Mouse (Mus musculus): ENCODE data around the gene Pik3cb.

The Pik3cb gene

GRCm38 (mm10) chr9:99009069-99009897, 131.1 kb downstream of the Pik3cb start:
- DNase-seq (ENCODE audit: low read depth in 2 of 2, low spot score in 2 of 2), result peak in 1 of 2 experiments; percentile 18

DNA sequence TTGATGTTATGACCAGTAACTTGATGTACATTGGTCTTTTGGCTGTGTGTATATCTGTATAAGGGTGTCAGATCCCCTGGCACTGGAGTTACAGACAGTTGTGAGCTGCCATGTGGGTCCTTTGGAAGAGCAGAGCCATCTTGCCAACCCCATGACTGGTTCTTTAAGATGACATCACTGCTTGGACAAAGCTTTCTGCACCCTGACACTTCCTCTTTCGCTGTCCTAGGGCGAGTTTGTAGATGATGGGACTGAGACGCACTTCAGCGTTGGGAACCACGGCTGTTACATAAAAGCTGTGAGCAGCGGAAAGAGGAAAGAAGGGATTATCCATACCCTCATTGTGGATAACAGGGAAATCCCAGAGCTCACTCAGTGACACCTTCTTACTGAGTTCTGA, 139.1 kb downstream of the Pik3cb start:
- no peak for DNase-seq (ENCODE audit: low read depth in 2 of 2, low spot score in 2 of 2)

- DNase-seq (ENCODE audit: low read depth in 2 of 2, low spot score in 2 of 2), result no peak
These were observed 140.5 kb downstream of the Pik3cb start for GRCm38 (mm10) chr9:98999881-99000339.

- no peak for DNase-seq (ENCODE audit: low read depth in 2 of 2, low spot score in 2 of 2)
These were observed 146.3 kb downstream of the Pik3cb start for GRCm38 (mm10) chr9:98994103-98994502.

DNA sequence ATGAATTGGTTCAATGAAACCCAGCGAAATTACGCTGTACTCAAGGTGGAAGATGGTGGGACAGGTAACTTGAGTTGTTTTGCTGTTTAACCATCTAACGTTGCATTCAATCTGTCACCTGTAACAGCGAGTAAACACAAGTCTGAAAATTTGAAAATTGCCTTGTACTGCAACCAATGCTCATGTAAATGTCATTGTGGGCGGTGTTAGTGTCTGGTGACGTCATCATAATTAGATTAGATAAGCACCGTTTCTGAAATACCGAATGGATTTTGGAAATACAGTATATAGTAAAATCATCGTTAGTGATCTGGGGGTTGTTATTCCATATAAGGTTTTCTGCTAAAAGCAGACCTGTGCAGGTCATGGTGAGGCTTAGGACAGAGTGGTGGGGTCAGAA, 153.3 kb downstream of the Pik3cb start:
- no peak for DNase-seq (ENCODE audit: low read depth in 2 of 2, low spot score in 2 of 2)
